Mouse (Mus musculus): ENCODE results near the gene Ly6g6e. TPM values are rescaled to one million over a fixed set of nuclear protein-coding genes. Genes with fewer than 3 reads are reported as not detected.
A peak's percentile ranks its signal among the peaks of the same experiment; 100 is the strongest.
"Not testable (repeated sequence)": the region's sequence is repeated elsewhere in the genome, so short reads cannot be mapped to it uniquely, and the experiment has no call there.

Gene Ly6g6e
- total RNA-seq, 2 experiments from 2014 or later = not detected

DNA sequence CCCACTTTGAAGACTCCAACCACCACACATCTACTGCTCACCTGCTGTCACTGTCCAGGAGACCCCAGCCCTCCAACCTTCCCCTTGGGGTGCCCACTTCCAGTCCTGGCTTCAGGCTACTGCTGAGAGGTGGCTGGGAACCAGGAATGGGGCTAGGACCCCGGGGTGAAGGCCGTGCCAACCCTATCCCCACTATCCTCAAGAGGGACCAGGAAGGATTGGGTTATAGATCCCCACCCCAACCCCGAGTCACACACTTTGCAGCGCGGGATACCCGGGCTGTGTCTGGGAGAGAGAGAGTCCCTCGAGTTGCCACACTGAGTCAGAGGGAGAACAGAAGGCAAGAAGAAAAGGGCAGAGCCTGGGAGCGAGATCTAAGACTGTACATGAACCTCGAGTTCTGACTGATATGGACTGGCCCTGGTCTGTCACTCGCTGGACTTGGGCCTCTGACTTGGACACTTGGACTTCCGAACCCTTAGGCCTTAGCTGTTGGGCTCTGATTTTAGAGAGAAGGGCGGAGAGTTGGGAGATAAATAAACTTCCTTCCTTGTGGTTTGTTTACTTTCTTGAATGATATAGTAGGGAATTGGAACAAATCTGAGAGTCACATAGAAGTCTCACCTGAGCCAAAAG, 47.7 kb downstream of the Ly6g6e start:
- intact Hi-C loops (cut with DNase I); DNase-seq: not testable (repeated sequence)

DNA sequence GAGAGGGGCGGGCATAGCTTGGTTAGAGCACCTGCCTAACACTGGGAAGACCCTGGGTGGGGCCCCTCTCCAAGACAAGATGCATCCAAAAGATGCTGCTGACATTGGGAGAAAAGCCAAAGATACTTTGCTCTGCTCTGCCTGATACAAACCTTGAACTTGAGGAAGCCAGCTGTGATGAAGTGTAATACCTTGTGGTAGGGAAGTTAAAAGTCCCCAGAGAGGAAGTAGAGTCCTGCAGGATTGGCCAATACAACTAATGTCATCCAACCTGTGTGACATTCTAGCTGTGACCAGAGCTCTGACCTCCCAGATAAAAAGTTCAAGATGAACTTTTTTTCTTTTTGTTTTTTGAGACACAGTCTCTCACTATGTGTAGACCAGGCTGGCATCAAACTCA, 48.4 kb downstream of the Ly6g6e start:
- no peak for DNase-seq
- intact Hi-C loops (cut with DNase I) = no loop called here

DNA sequence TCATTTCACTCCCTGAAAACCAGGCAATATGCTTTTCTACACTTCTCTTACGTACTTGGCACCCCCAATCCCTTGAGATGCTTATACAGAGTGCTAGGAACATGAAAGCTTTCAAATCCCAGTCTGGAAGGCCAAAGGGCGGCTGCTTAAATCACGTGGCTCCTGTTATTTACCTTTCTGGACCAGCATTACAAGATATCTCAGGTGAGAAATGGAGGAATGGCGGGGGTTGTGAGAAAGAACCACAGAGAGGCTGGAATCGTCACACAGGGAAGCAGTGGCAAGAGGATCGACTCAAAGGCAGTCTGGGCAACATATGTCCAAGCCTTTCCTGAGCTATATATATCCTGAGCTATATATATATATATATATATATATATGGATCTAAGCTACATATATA, 48.9 kb downstream of the Ly6g6e start:
- no peak for DNase-seq
- intact Hi-C loops (cut with DNase I) = no loop called here

DNA sequence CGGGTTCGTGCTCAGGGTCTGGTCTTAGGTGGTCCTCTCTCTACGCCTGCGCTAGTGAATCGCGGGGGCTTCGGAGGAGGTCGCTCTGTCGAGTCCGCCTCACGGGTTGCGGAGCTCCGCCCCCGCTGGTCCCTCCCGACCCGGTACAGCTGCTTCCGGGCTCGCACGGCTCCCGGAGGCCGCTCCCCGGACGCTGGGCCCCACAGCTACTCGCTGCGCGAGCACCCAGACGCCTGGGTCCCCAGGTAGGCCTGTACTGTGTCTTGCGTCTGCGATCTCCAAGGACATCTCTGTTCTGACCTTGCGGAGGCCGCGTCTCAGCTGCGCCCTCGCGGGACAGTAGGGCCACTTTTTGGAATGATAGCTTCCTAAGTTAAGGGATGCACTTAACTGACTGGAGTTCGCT, 49.5 kb downstream of the Ly6g6e start, which contains the start of gene D17H6S53E:
D17H6S53E (plus strand) TSS at position 168 of the 406 bp plus-strand sequence.
- DNase-seq = peak; percentile 65 to 73
- intact Hi-C loops (cut with DNase I) = no loop called here

DNA sequence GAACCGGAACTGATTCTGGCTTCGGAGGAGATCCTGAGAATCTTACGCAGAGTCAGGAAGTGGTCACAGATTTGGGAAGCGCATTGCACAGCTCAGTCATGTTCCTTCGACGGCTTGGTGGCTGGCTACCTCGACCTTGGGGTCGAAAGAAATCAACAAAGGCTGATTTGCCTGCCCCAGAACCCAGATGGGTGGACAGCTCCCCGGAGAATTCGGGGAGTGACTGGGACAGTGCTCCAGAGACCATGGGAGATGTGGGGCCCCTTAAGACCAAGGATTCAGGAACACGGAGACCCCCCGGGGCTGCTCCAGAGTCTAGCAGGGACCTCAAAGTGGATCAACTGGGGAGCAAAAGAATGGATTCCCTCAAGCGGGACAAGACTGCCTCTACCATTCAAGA, 50.3 kb downstream of the Ly6g6e start:
- intact Hi-C loops (cut with DNase I) = no loop called here
- no peak for DNase-seq

Other genes starting within 250 kb of the Ly6g6e start
- gene Stk19, start 240.0 kb upstream of the Ly6g6e start, total RNA-seq (2021) = 1 to 10 TPM; 5.8 to 8.7 TPM
- 1 to 10 TPM; 6.5 to 9.1 TPM for gene Dxo, start 239.9 kb upstream of the Ly6g6e start, total RNA-seq (2021)
- gene Skiv2l, start 226.7 kb upstream of the Ly6g6e start, total RNA-seq (2021) = 10 to 100 TPM; 17.0 to 20.0 TPM
- 1 to 10 TPM; 8.8 to 9.0 TPM for gene Nelfe, start 226.5 kb upstream of the Ly6g6e start, total RNA-seq (2021)
- 1 to 10 TPM; 1.5 to 3.4 TPM for gene Cfb, start 214.4 kb upstream of the Ly6g6e start, total RNA-seq (2021)
- 1 to 10 TPM; 4.6 to 5.7 TPM for gene Zbtb12, start 197.4 kb upstream of the Ly6g6e start, total RNA-seq (2021)
- gene Gm20547, start 194.9 kb upstream of the Ly6g6e start, total RNA-seq (2021) = under 1 TPM in 1 of 2 experiments, not detected in 1; 0.20 TPM
- 1 to 10 TPM; 1.4 to 1.5 TPM for gene C2, start 178.6 kb upstream of the Ly6g6e start, total RNA-seq (2021)
- 10 to 100 TPM; 24.7 to 28.2 TPM for gene Ehmt2, start 178.4 kb upstream of the Ly6g6e start, total RNA-seq (2021)
- under 1 TPM in 1 of 2 experiments, not detected in 1; 0.17 TPM for gene Slc44a4, start 162.4 kb upstream of the Ly6g6e start, total RNA-seq (2021)
- 1 to 10 TPM; 8.0 to 8.5 TPM for gene Neu1, start 145.6 kb upstream of the Ly6g6e start, total RNA-seq (2021)
- 1 to 10 TPM; 4.6 to 6.1 TPM for gene Hspa1b, start 117.7 kb upstream of the Ly6g6e start, total RNA-seq (2021)
- gene Gm20481, start 107.0 kb upstream of the Ly6g6e start, total RNA-seq (2021) = not detected
- gene Hspa1a, start 104.7 kb upstream of the Ly6g6e start, total RNA-seq (2021) = 10 to 100 TPM in 1 of 2 experiments, 1 to 10 TPM in 1; 8.8 to 10.1 TPM
- gene Hspa1l, start 104.2 kb upstream of the Ly6g6e start, total RNA-seq (2021) = 10 to 100 TPM; 18.6 to 23.2 TPM
- 10 to 100 TPM; 13.1 to 15.3 TPM for gene Lsm2, start 95.0 kb upstream of the Ly6g6e start, total RNA-seq (2021)
- 10 to 100 TPM; 29.3 to 31.8 TPM for gene Vars, start 75.9 kb upstream of the Ly6g6e start, total RNA-seq (2021)
- gene Vwa7, start 60.3 kb upstream of the Ly6g6e start, total RNA-seq (2021) = 10 to 100 TPM; 11.3 to 12.8 TPM
- not detected for gene Sapcd1, start 48.9 kb upstream of the Ly6g6e start, total RNA-seq (2021)
- gene Msh5, start 30.2 kb upstream of the Ly6g6e start, total RNA-seq (2021) = under 1 TPM; 0.20 to 0.35 TPM
- 10 to 100 TPM; 10.9 to 12.0 TPM for gene Clic1, start 26.9 kb upstream of the Ly6g6e start, total RNA-seq (2021)
- 1 to 10 TPM; 8.4 to 8.9 TPM for gene Ddah2, start 17.9 kb upstream of the Ly6g6e start, total RNA-seq (2021)
- gene Ly6g6c, start 11.5 kb upstream of the Ly6g6e start, total RNA-seq (2021) = not detected
- not detected for gene Mpig6b, start 10.7 kb upstream of the Ly6g6e start, total RNA-seq (2021)
- gene Ly6g6d, start 1.2 kb downstream of the Ly6g6e start, total RNA-seq (2021) = 1 to 10 TPM in 1 of 2 experiments, not detected in 1; 1.8 TPM
- not detected for gene Ly6g6f, start 8.7 kb downstream of the Ly6g6e start, total RNA-seq (2021)
- gene Abhd16a, start 12.4 kb downstream of the Ly6g6e start, total RNA-seq (2021) = 10 to 100 TPM; 67.7 to 73.9 TPM
- not detected for gene Ly6g5c, start 31.4 kb downstream of the Ly6g6e start, total RNA-seq (2021)
- gene Ly6g5b, start 38.5 kb downstream of the Ly6g6e start, total RNA-seq (2021) = not detected
- 1 to 10 TPM; 6.0 to 7.8 TPM for gene Gpank1, start 44.6 kb downstream of the Ly6g6e start, total RNA-seq (2021)
- 100 to 1,000 TPM; 145 to 170 TPM for gene Csnk2b, start 45.2 kb downstream of the Ly6g6e start, total RNA-seq (2021)
- 10 to 100 TPM; 13.0 to 17.0 TPM for gene D17H6S53E, start 49.5 kb downstream of the Ly6g6e start, total RNA-seq (2021)
- gene Apom, start 55.1 kb downstream of the Ly6g6e start, total RNA-seq (2021) = not detected
- 100 to 1,000 TPM; 191 to 208 TPM for gene Bag6, start 58.3 kb downstream of the Ly6g6e start, total RNA-seq (2021)
- 10 to 100 TPM; 88.4 to 93.0 TPM for gene Prrc2a, start 88.0 kb downstream of the Ly6g6e start, total RNA-seq (2021)
- gene Aif1, start 99.2 kb downstream of the Ly6g6e start, total RNA-seq (2021) = under 1 TPM in 1 of 2 experiments, not detected in 1; 0.47 TPM
- 1 to 10 TPM in 1 of 2 experiments, under 1 TPM in 1; 0.74 to 1.5 TPM for gene Lst1, start 111.5 kb downstream of the Ly6g6e start, total RNA-seq (2021)
- gene Ltb, start 117.5 kb downstream of the Ly6g6e start, total RNA-seq (2021) = under 1 TPM in 1 of 2 experiments, not detected in 1; 0.46 TPM
- under 1 TPM in 1 of 2 experiments, not detected in 1; 0.46 TPM for gene Tnf, start 125.1 kb downstream of the Ly6g6e start, total RNA-seq (2021)
- under 1 TPM; 0.36 to 0.62 TPM for gene Lta, start 128.4 kb downstream of the Ly6g6e start, total RNA-seq (2021)
- gene Gm16181, start 143.9 kb downstream of the Ly6g6e start, total RNA-seq (2021) = not detected
- gene Atp6v1g2, start 156.8 kb downstream of the Ly6g6e start, total RNA-seq (2021) = 1 to 10 TPM; 1.7 to 2.4 TPM
- gene Nfkbil1, start 158.9 kb downstream of the Ly6g6e start, total RNA-seq (2021) = 1 to 10 TPM; 5.5 to 8.7 TPM
- 10 to 100 TPM; 67.7 to 83.0 TPM for gene Ddx39b, start 164.8 kb downstream of the Ly6g6e start, total RNA-seq (2021)
- 10 to 100 TPM; 28.2 to 39.1 TPM for gene H2-D1, start 185.8 kb downstream of the Ly6g6e start, total RNA-seq (2021)
- under 1 TPM; 0.38 to 0.47 TPM for gene H2-Q1, start 243.5 kb downstream of the Ly6g6e start, total RNA-seq (2021)

All from gastrocnemius, postnatal 36 days (tissue).